Mouse (Mus musculus) T-helper 17 cell (primary cell): ENCODE measurements at regions not wholly inside any gene's neighbourhood (a gene's known extent, or its start where the extent isn't known, plus 50 kb on each side); places are given as distances from the start of the nearest gene placed in this dataset.

Experiments used
- in situ Hi-C, 2 experiments: fragments of 300-600 bp; cut with MboI, MseI; formaldehyde crosslinking; loops; 1 replicate in 1 of 2; 2 replicates in 1 of 2; pipeline ENCODE4 v1.15.1; 2025; ENCODE audit warnings: high pct_unique_total_duplicates in 2 of 2

GRCm38 (mm10) chr2:47750997-47751623 lies 1062.8 kb upstream of the Acvr2a start:
- in situ Hi-C loops, result no loop called here

GRCm38 (mm10) chr2:47755716-47756115 lies 1058.2 kb upstream of the Acvr2a start:
- in situ Hi-C loops, result no loop called here

- in situ Hi-C loops, result no loop called here
These were observed 1057.7 kb upstream of the Acvr2a start for GRCm38 (mm10) chr2:47756248-47756647.

- in situ Hi-C loops, result loop anchor here in 1 of 2 experiments (25.0 kb wide), 1 partner anchor 1537 kb away; no protein-coding TSS in a partner anchor
These were observed 1038.1 kb upstream of the Acvr2a start for GRCm38 (mm10) chr2:47775766-47776165.

- in situ Hi-C loops, result loop anchor here in 1 of 2 experiments (25.0 kb wide), 1 partner anchor 1535 kb away; no protein-coding TSS in a partner anchor
These were observed 1036.9 kb upstream of the Acvr2a start for GRCm38 (mm10) chr2:47776965-47777364.

GRCm38 (mm10) chr2:47785848-47786247 lies 1028.1 kb upstream of the Acvr2a start:
- in situ Hi-C loops, result loop anchor here (5.0 to 25.0 kb wide), 6 partner anchors 919 to 1719 kb away; no protein-coding TSS in a partner anchor

GRCm38 (mm10) chr2:47822746-47823271 lies 991.1 kb upstream of the Acvr2a start:
- in situ Hi-C loops, result no loop called here

- in situ Hi-C loops, result no loop called here
These were observed 981.4 kb upstream of the Acvr2a start for GRCm38 (mm10) chr2:47832493-47832892.

- in situ Hi-C loops, result no loop called here
These were observed 980.4 kb upstream of the Acvr2a start for GRCm38 (mm10) chr2:47833517-47833916.

- in situ Hi-C loops, result no loop called here
These were observed 979.7 kb upstream of the Acvr2a start for GRCm38 (mm10) chr2:47834055-47834799.

GRCm38 (mm10) chr2:47857229-47857628 lies 956.7 kb upstream of the Acvr2a start:
- in situ Hi-C loops, result loop anchor here in 1 of 2 experiments (25.0 kb wide), 1 partner anchor 1120 kb away; no protein-coding TSS in a partner anchor

GRCm38 (mm10) chr2:47862446-47862845 lies 951.5 kb upstream of the Acvr2a start:
- in situ Hi-C loops, result loop anchor here in 1 of 2 experiments (25.0 kb wide), 1 partner anchor 1125 kb away; no protein-coding TSS in a partner anchor

GRCm38 (mm10) chr2:47878002-47878401 lies 935.9 kb upstream of the Acvr2a start:
- in situ Hi-C loops, result no loop called here

GRCm38 (mm10) chr2:47879071-47879470 lies 934.8 kb upstream of the Acvr2a start:
- in situ Hi-C loops, result no loop called here

- in situ Hi-C loops, result no loop called here
These were observed 934.1 kb upstream of the Acvr2a start for GRCm38 (mm10) chr2:47879796-47880195.

- in situ Hi-C loops, result no loop called here
These were observed 925.7 kb upstream of the Acvr2a start for GRCm38 (mm10) chr2:47888166-47888565.

GRCm38 (mm10) chr2:47891366-47891765 lies 922.5 kb upstream of the Acvr2a start:
- in situ Hi-C loops, result no loop called here

GRCm38 (mm10) chr2:47892879-47893278 lies 921.0 kb upstream of the Acvr2a start:
- in situ Hi-C loops, result no loop called here

- in situ Hi-C loops, result no loop called here
These were observed 919.1 kb upstream of the Acvr2a start for GRCm38 (mm10) chr2:47894806-47895205.

GRCm38 (mm10) chr2:47914270-47914669 lies 899.6 kb upstream of the Acvr2a start:
- in situ Hi-C loops, result no loop called here

GRCm38 (mm10) chr2:47914986-47915485 lies 898.9 kb upstream of the Acvr2a start:
- in situ Hi-C loops, result no loop called here

- in situ Hi-C loops, result no loop called here
These were observed 890.9 kb upstream of the Acvr2a start for GRCm38 (mm10) chr2:47922965-47923364.
